Mouse (Mus musculus): ENCODE measurements around the gene Cnrip1. TPM values are rescaled to one million over a fixed set of nuclear protein-coding genes. Genes with fewer than 3 reads are reported as not detected.

Gene Cnrip1
- polyA plus RNA-seq, 1 experiment from 2014 or later, result 5.7 TPM

DNA sequence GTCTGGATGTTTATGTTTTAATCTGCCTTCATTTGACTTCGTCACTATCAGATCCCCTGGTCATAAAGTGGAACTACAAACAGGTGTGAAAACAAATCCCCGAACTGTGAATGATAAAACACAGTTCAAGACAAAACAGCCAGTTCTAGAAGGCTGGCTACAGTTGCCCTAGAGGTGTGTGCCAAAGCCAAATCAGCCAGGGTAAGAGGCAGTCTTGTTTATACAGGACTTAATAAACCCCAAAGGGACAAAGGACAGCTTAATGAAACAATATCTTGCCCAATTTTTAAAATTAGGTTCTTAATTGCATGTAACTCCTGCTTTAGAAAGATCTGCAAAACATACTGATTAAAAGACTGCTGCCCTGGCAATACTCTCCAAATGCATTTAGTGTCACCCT lies 75.0 kb downstream of the Cnrip1 start:
- 59% methylated on average over 2 of the region's 2 CpGs for WGBS (ENCODE audit: insufficient replicate concordance)
- Histone ChIP-seq H3K36me3 (no peaks in the 10 kb centered on the region), H3K9ac (no peak overlapping the region), H3K9me3 (replicated peaks) (no peaks in the 10 kb centered on the region), H3K4me2 (no peak overlapping the region), H3K27ac (no peak overlapping the region), H3K4me3 (no peak overlapping the region), H3K27me3 (replicated peaks) (no peaks in the 10 kb centered on the region), H3K4me1 (no peaks in the 10 kb centered on the region)
- no peak for ATAC-seq

Other genes starting within 250 kb of the Cnrip1 start
- gene Fbxo48, start 100.2 kb upstream of the Cnrip1 start, polyA plus RNA-seq (2016; fragmentation: Nextera tagmentation; extraction: Ambion mirVana), result 2.5 and 3.2 TPM in 2 replicates
- gene Plek, start 795 bp downstream of the Cnrip1 start, polyA plus RNA-seq (2016; fragmentation: Nextera tagmentation; extraction: Ambion mirVana), result 42.4 and 47.2 TPM in 2 replicates
- gene Ppp3r1, start 107.7 kb downstream of the Cnrip1 start, polyA plus RNA-seq (2016; fragmentation: Nextera tagmentation; extraction: Ambion mirVana), result 50.3 and 52.0 TPM in 2 replicates
- gene Wdr92, start 130.5 kb downstream of the Cnrip1 start, polyA plus RNA-seq (2016; fragmentation: Nextera tagmentation; extraction: Ambion mirVana), result 17.3 and 18.0 TPM in 2 replicates
- 78.7 and 81.2 TPM in 2 replicates for gene Pno1, start 160.0 kb downstream of the Cnrip1 start, polyA plus RNA-seq (2016; fragmentation: Nextera tagmentation; extraction: Ambion mirVana)
- 56.5 and 56.6 TPM in 2 replicates for gene C1d, start 206.0 kb downstream of the Cnrip1 start, polyA plus RNA-seq (2016; fragmentation: Nextera tagmentation; extraction: Ambion mirVana)

Data from liver, embryonic 12.5 days (tissue).